Mouse (Mus musculus) MEL (cell line): ENCODE data around the gene Siva1.

ENCODE experiments used
- MAX ChIP-seq: IDR thresholded peaks from 2 replicates; pipeline ENCODE4 v1.6.1; 2011; ENCODE audit warnings: low read length, improper control_type of control experiment
- ZC3H11A ChIP-seq: IDR thresholded peaks from 2 replicates; pipeline ENCODE4 v1.6.1; 2012; ENCODE audit warnings: low read depth, mild to moderate bottlenecking, inconsistent platforms, low read length, improper control_type of control experiment

GRCm38 (mm10) chr12:112620354-112621061, 24.0 kb upstream of the Siva1 start:
- TF ChIP-seq MAX (no peak), ZC3H11A (no peak)
